Mouse (Mus musculus) limb, embryonic 14.5 days (tissue): ENCODE results near the gene Sh3pxd2a. TPM values are rescaled to one million over a fixed set of nuclear protein-coding genes. Genes with fewer than 3 reads are reported as not detected.

Experiments used
- ATAC-seq: fragments of 200-750 bp; cut with Nextera tagmentation; 2 replicates; pipeline ENCODE4 v1.8.0; 2017; ENCODE audit warnings: low read depth, moderate number of reproducible peaks, moderate TSS enrichment; ENCODE audit not compliant: low FRiP score
- DNase-seq: peaks from one replicate; pipeline ENCODE4 v3.0.0-alpha.2; 2015; ENCODE audit warnings: low spot score
- H3K27ac ChIP-seq: fragments of 300-500 bp; sonication (generic); replicated peaks from 2 replicates; pipeline ENCODE4 v1.5.1; 2014; ENCODE audit warnings: low read depth, mild to moderate bottlenecking, low read length, moderate library complexity, mixed read lengths
- H3K27me3 ChIP-seq: fragments of 300-500 bp; sonication (generic); 2 replicates; pipeline ENCODE4 v1.6.1; 2014; ENCODE audit warnings: low read length, mixed read lengths; ENCODE audit not compliant: control insufficient read depth, insufficient read depth
- H3K36me3 ChIP-seq: fragments of 300-500 bp; sonication (generic); 2 replicates; pipeline ENCODE4 v1.6.1; 2014; ENCODE audit warnings: mild to moderate bottlenecking, low read length, moderate library complexity, mixed read lengths; ENCODE audit not compliant: control insufficient read depth, insufficient read depth
- H3K4me1 ChIP-seq: fragments of 300-500 bp; sonication (generic); 2 replicates; pipeline ENCODE4 v1.6.1; 2014; ENCODE audit warnings: antibody characterized with exemption, low read length, mixed read lengths; ENCODE audit not compliant: control insufficient read depth, insufficient read depth
- H3K4me2 ChIP-seq: fragments of 300-500 bp; sonication (generic); replicated peaks from 2 replicates; pipeline ENCODE4 v1.6.1; 2014; ENCODE audit warnings: low read depth, mild to moderate bottlenecking, low read length, moderate library complexity; ENCODE audit not compliant: severe bottlenecking
- H3K4me3 ChIP-seq: fragments of 300-500 bp; sonication (generic); replicated peaks from 2 replicates; pipeline ENCODE4 v1.5.1; 2014; ENCODE audit warnings: low read length
- H3K9ac ChIP-seq: fragments of 300-500 bp; sonication (generic); 2 replicates; pipeline ENCODE4 v1.6.1; 2014; ENCODE audit warnings: mild to moderate bottlenecking, low read depth, low read length, moderate library complexity; ENCODE audit not compliant: severe bottlenecking
- H3K9me3 ChIP-seq: fragments of 300-500 bp; sonication (generic); 2 replicates; pipeline ENCODE4 v1.6.1; 2016; ENCODE audit warnings: low read length; ENCODE audit not compliant: control insufficient read depth
- POLR2A ChIP-seq: fragments of 200-500 bp; IDR thresholded peaks from 2 replicates; pipeline ENCODE4 v1.8.0; 2012; ENCODE audit warnings: inconsistent platforms, mild to moderate bottlenecking, moderate library complexity, borderline replicate concordance; ENCODE audit not compliant: insufficient read depth, insufficient read length; ENCODE audit errors: extremely low read depth
- WGBS: fragments of 180-500 bp; shearing (Covaris S2); extraction: QIAGEN DNeasy Blood & Tissue Kit; methylation state at CpG from one replicate; pipeline ENCODE4 v1.1.7; 2014; 5-methylcytosine and 5-hydroxymethylcytosine counted together
- polyA plus RNA-seq, 2 experiments: library from polyadenylated mRNA; depleted of rRNA in 1 of 2; stranded (reverse) in 1 of 2; unstranded in 1 of 2; fragments of >200 nt; fragmentation: Nextera tagmentation in 1 of 2; extraction: Ambion mirVana in 1 of 2; gene quantifications; 2 replicates each; pipeline versions ENCODE4 v1.2.1 to v1.2.3; 2012 to 2014

Sh3pxd2a gene
- polyA plus RNA-seq, 2 experiments: 17.1 to 61.7 TPM

- H3K4me2 ChIP-seq: no peak overlapping the region
- no peaks in the 10 kb centered on the region for H3K27me3 ChIP-seq
- peaks cover 3% of the 10 kb centered on the region; the same call in 1 of the 2 replicates for H3K4me1 ChIP-seq
- no peaks in the 10 kb centered on the region; the same call in 1 of the 2 replicates for H3K36me3 ChIP-seq
- H3K9ac ChIP-seq: no peak overlapping the region
- no peak overlapping the region for H3K4me3 ChIP-seq
- H3K27ac ChIP-seq: no peak overlapping the region
- no peaks in the 10 kb centered on the region for H3K9me3 ChIP-seq
- TF ChIP-seq POLR2A: no peak
- ATAC-seq: no peak
- WGBS: 79% methylated on average over 3 of the region's 3 CpGs
- no peak for DNase-seq
Observed at GRCm38 (mm10) chr19:47360921-47361320, 103.3 kb downstream of the Sh3pxd2a start.

GRCm38 (mm10) chr19:47360017-47360416 is 104.2 kb downstream of the Sh3pxd2a start:
- WGBS: 88% methylated on average over 16 of the region's 16 CpGs
- Histone ChIP-seq H3K4me2 (no peak overlapping the region), H3K9ac (no peak overlapping the region)

GRCm38 (mm10) chr19:47359166-47359931 is 104.9 kb downstream of the Sh3pxd2a start:
- Histone ChIP-seq H3K27me3 (no peaks in the 10 kb centered on the region), H3K4me2 (peak overlapping the region; percentile 29), H3K27ac (0 out of 2 replicates have a peak overlapping the region, but pooled peaks have one; percentile 26), H3K4me3 (peak overlapping the region; percentile 8; the same call in 1 of the 2 replicates), H3K9me3 (no peaks in the 10 kb centered on the region), H3K9ac (no peak overlapping the region), H3K36me3 (no peaks in the 10 kb centered on the region; the same call in 1 of the 2 replicates), H3K4me1 (peaks cover 3% of the 10 kb centered on the region; the same call in 1 of the 2 replicates)
- DNase-seq (no peak), ATAC-seq (no peak)
- WGBS: 39% methylated on average over 15 of the region's 15 CpGs
- TF ChIP-seq POLR2A: no peak

More at GRCm38 (mm10) chr19:47360017-47360416, 104.2 kb downstream of the Sh3pxd2a start:
- Histone ChIP-seq H3K4me1 (peaks cover 3% of the 10 kb centered on the region; the same call in 1 of the 2 replicates), H3K27me3 (no peaks in the 10 kb centered on the region), H3K4me3 (no peak overlapping the region), H3K27ac (no peak overlapping the region), H3K9me3 (no peaks in the 10 kb centered on the region), H3K36me3 (no peaks in the 10 kb centered on the region; the same call in 1 of the 2 replicates)
- TF ChIP-seq POLR2A: no peak
- no peak for DNase-seq
- ATAC-seq: no peak

- 77% methylated on average over 3 of the region's 3 CpGs for WGBS
- H3K4me3 ChIP-seq: no peak overlapping the region
- no peaks in the 10 kb centered on the region; the same call in 1 of the 2 replicates for H3K36me3 ChIP-seq
- DNase-seq (no peak), ATAC-seq (no peak)
- no peak for TF ChIP-seq POLR2A
- H3K27me3 ChIP-seq: no peaks in the 10 kb centered on the region
- peaks cover 3% of the 10 kb centered on the region; the same call in 1 of the 2 replicates for H3K4me1 ChIP-seq
- H3K4me2 ChIP-seq: no peak overlapping the region
- no peaks in the 10 kb centered on the region for H3K9me3 ChIP-seq
- H3K27ac ChIP-seq: no peak overlapping the region
- H3K9ac ChIP-seq: no peak overlapping the region
Observed at GRCm38 (mm10) chr19:47357297-47357696, 106.9 kb downstream of the Sh3pxd2a start.

GRCm38 (mm10) chr19:47356188-47356857 is 107.9 kb downstream of the Sh3pxd2a start:
- DNase-seq: peak; percentile 84
- Histone ChIP-seq H3K4me2 (no peak overlapping the region), H3K4me1 (peaks cover 3% of the 10 kb centered on the region; the same call in 1 of the 2 replicates), H3K4me3 (no peak overlapping the region), H3K36me3 (no peaks in the 10 kb centered on the region), H3K9me3 (no peaks in the 10 kb centered on the region), H3K27ac (no peak overlapping the region), H3K27me3 (no peaks in the 10 kb centered on the region), H3K9ac (no peak overlapping the region)
- whole genome bisulfite sequencing: 19% methylated on average over 4 of the region's 6 CpGs
- TF ChIP-seq POLR2A: no peak
- ATAC-seq: peak; percentile 76; the same call in 1 of the 2 replicates
